Mouse (Mus musculus): ENCODE results near the gene Coq5. TPM values are rescaled to one million over a fixed set of nuclear protein-coding genes. Genes with fewer than 3 reads are reported as not detected.

Gene Coq5
- total RNA-seq, 2 experiments from 2014 or later, result 113 to 117 TPM

- DNase-seq, result no peak
Measured at GRCm38 (mm10) chr5:115312816-115313667, 33.6 kb downstream of the Coq5 start.

- DNase-seq, result no peak
Measured at GRCm38 (mm10) chr5:115313668-115313943, 34.1 kb downstream of the Coq5 start.

GRCm38 (mm10) chr5:115316968-115317644, 37.6 kb downstream of the Coq5 start:
- no peak for DNase-seq

GRCm38 (mm10) chr5:115317645-115318328, 38.3 kb downstream of the Coq5 start:
- no peak for DNase-seq

- DNase-seq, result peak; percentile 79
Measured at GRCm38 (mm10) chr5:115319004-115319940, 39.8 kb downstream of the Coq5 start.

- no peak for DNase-seq
Measured at GRCm38 (mm10) chr5:115326256-115326831, 46.9 kb downstream of the Coq5 start.

GRCm38 (mm10) chr5:115326875-115327609, 47.6 kb downstream of the Coq5 start, which contains the start of gene Srsf9:
Gene Srsf9 (plus strand): TSS chr5:115327177.
- peak; percentile 98 for DNase-seq

GRCm38 (mm10) chr5:115327610-115328548, 48.4 kb downstream of the Coq5 start:
- peak; percentile 41 for DNase-seq

- peak; percentile 38 for DNase-seq
Measured at GRCm38 (mm10) chr5:115330955-115331354, 51.5 kb downstream of the Coq5 start.

GRCm38 (mm10) chr5:115333626-115334025, 54.2 kb downstream of the Coq5 start:
- no peak for DNase-seq

- no peak for DNase-seq
Measured at GRCm38 (mm10) chr5:115340007-115340406, 60.5 kb downstream of the Coq5 start.

- DNase-seq, result peak; percentile 92
Measured at GRCm38 (mm10) chr5:115340577-115341313, 61.3 kb downstream of the Coq5 start, which contains the start of the genes Gatc and Triap1. Gene Gatc (minus strand): TSS chr5:115341178. Gene Triap1 (plus strand): TSS chr5:115341225.

- no peak for DNase-seq
Measured at GRCm38 (mm10) chr5:115341314-115342165, 62.1 kb downstream of the Coq5 start.
